Mouse (Mus musculus): ENCODE measurements around the gene Zfpl1.
A peak's percentile ranks its signal among the peaks of the same experiment; 100 is the strongest.
"Not testable (repeated sequence)": the region's sequence is repeated elsewhere in the genome, so short reads cannot be mapped to it uniquely, and the experiment has no call there.

Gene Zfpl1

GRCm38 (mm10) chr19:6084478-6085248, at the start of gene Zfpl1, which contains the start of gene Cdca5:
TSS of gene Zfpl1 (minus strand) at chr19:6084956.
TSS of gene Cdca5 (plus strand) at chr19:6084983.
- DNase-seq (ENCODE audit: low spot score in 2 of 2): peak; percentile 93 to 95

- not testable (repeated sequence) for DNase-seq (ENCODE audit: low spot score in 2 of 2)
Observed at GRCm38 (mm10) chr19:6133197-6133596, 48.4 kb upstream of the Zfpl1 start.

GRCm38 (mm10) chr19:6132171-6132827, 47.5 kb upstream of the Zfpl1 start:
- DNase-seq (ENCODE audit: low spot score in 2 of 2): no peak

GRCm38 (mm10) chr19:6130414-6131128, 45.8 kb upstream of the Zfpl1 start:
- DNase-seq (ENCODE audit: low spot score in 2 of 2): not testable (repeated sequence)

- DNase-seq (ENCODE audit: low spot score in 2 of 2): peak; percentile 90 to 92
Observed at GRCm38 (mm10) chr19:6127760-6128341, 43.1 kb upstream of the Zfpl1 start, which contains the start of gene Snx15. TSS of gene Snx15 (minus strand) at chr19:6128304.

- no peak for DNase-seq (ENCODE audit: low spot score in 2 of 2)
Observed at GRCm38 (mm10) chr19:6126789-6127580, 42.2 kb upstream of the Zfpl1 start.

- no peak for DNase-seq (ENCODE audit: low spot score in 2 of 2)
Observed at GRCm38 (mm10) chr19:6126289-6126688, 41.5 kb upstream of the Zfpl1 start.

GRCm38 (mm10) chr19:6124898-6125297, 40.1 kb upstream of the Zfpl1 start:
- DNase-seq (ENCODE audit: low spot score in 2 of 2): no peak

- no peak for DNase-seq (ENCODE audit: low spot score in 2 of 2)
Observed at GRCm38 (mm10) chr19:6123330-6123729, 38.6 kb upstream of the Zfpl1 start.

- no peak for DNase-seq (ENCODE audit: low spot score in 2 of 2)
Observed at GRCm38 (mm10) chr19:6121761-6122160, 37.0 kb upstream of the Zfpl1 start.

- no peak for DNase-seq (ENCODE audit: low spot score in 2 of 2)
Observed at GRCm38 (mm10) chr19:6118677-6119185, 34.0 kb upstream of the Zfpl1 start.

- peak; percentile 79 to 88 for DNase-seq (ENCODE audit: low spot score in 2 of 2)
Observed at GRCm38 (mm10) chr19:6117986-6118676, 33.4 kb upstream of the Zfpl1 start, which contains the start of gene Sac3d1. TSS of gene Sac3d1 (minus strand) at chr19:6118650.

- no peak for DNase-seq (ENCODE audit: low spot score in 2 of 2)
Observed at GRCm38 (mm10) chr19:6117346-6117985, 32.7 kb upstream of the Zfpl1 start.

GRCm38 (mm10) chr19:6116113-6116850, 31.5 kb upstream of the Zfpl1 start:
- DNase-seq (ENCODE audit: low spot score in 2 of 2): no peak

GRCm38 (mm10) chr19:6113116-6113515, 28.4 kb upstream of the Zfpl1 start:
- no peak for DNase-seq (ENCODE audit: low spot score in 2 of 2)

GRCm38 (mm10) chr19:6105586-6105985, 20.8 kb upstream of the Zfpl1 start, which contains the start of gene Naaladl1:
TSS of gene Naaladl1 (plus strand) at chr19:6105782.
- no peak for DNase-seq (ENCODE audit: low spot score in 2 of 2)

GRCm38 (mm10) chr19:6104476-6104875, 19.7 kb upstream of the Zfpl1 start:
- no peak for DNase-seq (ENCODE audit: low spot score in 2 of 2)

GRCm38 (mm10) chr19:6102169-6102853, 17.6 kb upstream of the Zfpl1 start:
- DNase-seq (ENCODE audit: low spot score in 2 of 2): no peak

All from urinary bladder, postnatal 4 days (tissue).